Mouse (Mus musculus): ENCODE measurements at regions not wholly inside any gene's neighbourhood (a gene's known extent, or its start where the extent isn't known, plus 50 kb on each side); places are given as distances from the start of the nearest gene placed in this dataset.

DNA sequence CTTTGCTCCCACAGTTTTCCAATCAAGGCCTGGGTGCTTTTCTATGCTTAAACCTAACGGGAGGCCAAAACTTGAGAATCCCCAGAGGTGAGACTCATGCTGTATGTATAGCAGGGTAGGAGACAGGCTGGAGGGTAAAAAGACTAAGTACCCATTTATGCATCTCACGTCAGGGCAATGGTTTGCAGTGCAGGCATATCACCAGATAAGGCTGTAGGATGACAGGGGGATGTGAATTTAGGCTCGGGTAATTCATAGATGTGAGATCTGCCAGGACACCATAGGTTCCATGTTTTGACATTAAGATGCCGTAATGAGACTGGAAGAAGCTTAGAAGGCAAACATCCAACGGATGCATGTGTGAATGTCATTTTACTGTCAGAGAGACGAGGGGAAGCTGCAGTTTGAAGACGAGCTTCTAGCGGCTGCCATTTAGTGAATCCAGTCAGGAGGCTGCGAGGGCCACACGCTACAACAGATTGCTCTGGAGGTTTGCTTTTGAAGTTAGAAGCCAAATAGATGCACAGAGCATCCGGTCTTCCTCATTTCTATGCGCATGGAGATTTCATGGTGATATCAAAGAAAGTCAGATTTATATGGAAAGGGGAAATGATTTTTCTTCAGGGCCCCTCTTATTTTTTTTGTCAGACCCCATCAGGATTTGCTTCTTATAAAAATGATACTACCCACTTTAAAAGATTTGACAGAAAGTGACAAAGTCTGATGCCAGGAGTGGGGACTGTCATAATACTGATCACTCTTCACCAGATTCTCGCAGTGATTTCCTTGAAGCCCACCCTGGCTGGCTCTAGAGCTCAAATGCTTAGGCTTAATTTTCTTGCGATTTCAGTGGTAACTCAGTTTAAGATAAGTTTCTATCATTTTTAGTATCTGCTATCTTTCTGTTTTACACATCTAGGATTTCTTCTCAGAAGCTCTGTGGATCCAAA is 113.8 kb downstream of the Adcyap1r1 start:
- Histone ChIP-seq H3K4me1 (ENCODE audit: insufficient read depth, low read length) (no peaks in the 10 kb centered on the region), H3K4me2 (ENCODE audit: low read depth, low read length) (no peak overlapping the region), H3K36me3 (ENCODE audit: insufficient read depth, low read length) (no peaks in the 10 kb centered on the region), H3K9ac (replicated peaks; ENCODE audit: low read length) (no peak overlapping the region), H3K9me3 (ENCODE audit: low read length) (no peaks in the 10 kb centered on the region), H3K27me3 (ENCODE audit: insufficient read depth, low read length) (no peaks in the 10 kb centered on the region), H3K4me3 (ENCODE audit: low read length) (no peak overlapping the region), H3K27ac (no peak overlapping the region)
- ATAC-seq (no peak), DNase-seq (ENCODE audit: low spot score) (no peak)
- 63% methylated on average over 14 of the region's 14 CpGs for WGBS
- TF ChIP-seq CTCF (IDR thresholded peaks at IDR 0.05; ENCODE audit: low read depth) = no peak

DNA sequence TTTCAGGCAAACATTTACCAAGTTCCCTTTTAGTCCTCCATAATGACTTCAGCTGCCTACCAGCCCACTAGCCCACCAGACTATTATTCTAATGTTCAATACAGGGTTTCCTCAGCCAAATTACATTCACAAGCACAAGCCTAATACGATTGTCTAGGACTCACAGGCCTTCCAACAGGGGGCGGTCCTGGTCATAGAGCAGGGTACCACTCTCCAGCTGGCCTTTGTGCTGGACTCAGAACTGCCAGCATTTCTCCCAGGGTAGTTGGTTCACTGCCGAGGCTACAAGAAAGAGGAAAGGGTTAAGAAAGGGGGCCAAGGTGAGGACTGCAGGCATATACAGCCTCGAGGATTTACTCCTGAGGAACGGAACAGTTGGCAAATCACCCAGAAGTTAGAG is 108.8 kb downstream of the Adcyap1r1 start:
- Histone ChIP-seq H3K9ac (replicated peaks; ENCODE audit: low read length) (no peak overlapping the region), H3K9me3 (ENCODE audit: low read length) (no peaks in the 10 kb centered on the region), H3K4me3 (ENCODE audit: low read length) (no peak overlapping the region), H3K27ac (no peak overlapping the region), H3K4me1 (ENCODE audit: insufficient read depth, low read length) (no peaks in the 10 kb centered on the region), H3K4me2 (ENCODE audit: low read depth, low read length) (no peak overlapping the region), H3K27me3 (ENCODE audit: insufficient read depth, low read length) (no peaks in the 10 kb centered on the region), H3K36me3 (ENCODE audit: insufficient read depth, low read length) (no peaks in the 10 kb centered on the region)
- DNase-seq (ENCODE audit: low spot score) (peak; percentile 42), ATAC-seq (no peak)
- TF ChIP-seq CTCF (IDR thresholded peaks at IDR 0.05; ENCODE audit: low read depth) = peak; percentile 35
- 48% methylated on average over 5 of the region's 5 CpGs for WGBS

DNA sequence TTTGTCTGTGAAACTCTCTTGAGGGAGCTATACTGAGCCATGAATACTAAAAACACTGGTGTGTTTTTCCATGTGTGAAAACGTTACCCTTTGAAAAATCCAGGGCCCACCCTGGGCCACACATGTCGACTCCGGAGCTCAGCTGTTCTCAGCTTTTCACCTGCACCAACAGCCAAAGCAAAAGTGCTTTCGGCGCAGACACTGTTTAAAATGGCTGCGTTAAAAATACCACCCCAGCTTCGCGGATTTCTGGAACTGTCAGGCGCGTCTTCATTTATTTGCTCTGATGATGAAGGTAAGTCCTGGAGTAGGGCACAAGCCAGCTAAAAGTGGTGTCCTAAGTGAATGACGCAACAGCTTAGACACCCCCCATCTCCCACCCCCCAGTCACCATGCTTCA is 108.0 kb downstream of the Adcyap1r1 start:
- ATAC-seq (no peak), DNase-seq (ENCODE audit: low spot score) (no peak)
- 90% methylated on average over 11 of the region's 11 CpGs for WGBS
- no peaks in the 10 kb centered on the region for H3K36me3 ChIP-seq (ENCODE audit: insufficient read depth, low read length)
- H3K9ac ChIP-seq (replicated peaks; ENCODE audit: low read length) = no peak overlapping the region
- no peaks in the 10 kb centered on the region for H3K27me3 ChIP-seq (ENCODE audit: insufficient read depth, low read length)
- no peak for TF ChIP-seq CTCF (IDR thresholded peaks at IDR 0.05; ENCODE audit: low read depth)
- no peak overlapping the region for H3K27ac ChIP-seq
- no peaks in the 10 kb centered on the region for H3K9me3 ChIP-seq (ENCODE audit: low read length)
- H3K4me1 ChIP-seq (ENCODE audit: insufficient read depth, low read length) = no peaks in the 10 kb centered on the region
- no peak overlapping the region for H3K4me3 ChIP-seq (ENCODE audit: low read length)
- no peak overlapping the region for H3K4me2 ChIP-seq (ENCODE audit: low read depth, low read length)
